Mouse (Mus musculus): Measurements from ENCODE around the gene Fbxo10. TPM values are rescaled to one million over a fixed set of nuclear protein-coding genes. Genes with fewer than 3 reads are reported as not detected.
A peak's percentile ranks its signal among the peaks of the same experiment; 100 is the strongest.

Gene Fbxo10
- 16.1 and 18.0 TPM in 2 replicates for polyA plus RNA-seq (2016; fragmentation: Nextera tagmentation; extraction: Ambion mirVana)

GRCm38 (mm10) chr4:45084021-45084894 is at the start of gene Fbxo10:
Fbxo10 (minus strand) TSS chr4:45084604.
- peak; percentile 95 for ATAC-seq (ENCODE audit: low FRiP score)

DNA sequence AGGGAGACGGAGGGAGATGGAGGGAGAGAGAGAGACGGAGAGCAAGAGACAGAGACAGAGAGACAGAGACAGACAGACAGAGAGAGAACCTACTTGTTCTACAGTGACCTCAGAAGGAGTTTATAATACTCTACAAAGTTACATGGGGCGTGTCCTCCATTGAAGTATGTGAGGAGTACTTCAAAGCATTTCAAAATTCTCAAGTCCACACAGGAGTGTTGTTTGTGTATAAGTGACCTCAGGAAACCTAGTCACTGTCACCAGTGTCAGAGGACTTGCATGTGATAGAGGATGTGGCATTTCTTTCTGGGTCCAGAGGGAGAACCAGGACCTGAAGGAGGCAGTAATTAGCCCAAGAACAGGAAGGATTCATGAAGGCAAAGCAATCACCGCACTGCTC is 46.6 kb upstream of the Fbxo10 start:
- Histone ChIP-seq H3K9ac (no peak overlapping the region), H3K4me3 (replicated peaks) (no peak overlapping the region), H3K9me3 (no peaks in the 10 kb centered on the region), H3K27me3 (0 out of 2 replicates have a peak, but pooled peaks cover 5% of the 10 kb centered on the region), H3K4me2 (no peak overlapping the region), H3K4me1 (no peaks in the 10 kb centered on the region), H3K36me3 (replicated peaks) (no peaks in the 10 kb centered on the region), H3K27ac (no peak overlapping the region)
- ATAC-seq (ENCODE audit: low FRiP score) = no peak
- 86% methylated on average over 4 of the region's 4 CpGs for WGBS

More at GRCm38 (mm10) chr4:45084021-45084894, at the start of gene Fbxo10:
- Histone ChIP-seq H3K4me1 (peaks cover 12% of the 10 kb centered on the region), H3K27me3 (no peaks in the 10 kb centered on the region), H3K36me3 (replicated peaks) (no peaks in the 10 kb centered on the region), H3K9ac (peak within 1 kb of the TSS; percentile 98), H3K4me3 (replicated peaks) (peak within 1 kb of the TSS; percentile 89), H3K9me3 (no peaks in the 10 kb centered on the region), H3K27ac (peak within 1 kb of the TSS; percentile 86), H3K4me2 (peak within 1 kb of the TSS; percentile 77)
- under 1% methylated on average over 76 of the region's 77 CpGs for WGBS

GRCm38 (mm10) chr4:45121311-45121710 is 36.9 kb upstream of the Fbxo10 start:
- Histone ChIP-seq H3K9ac (no peak overlapping the region), H3K4me2 (no peak overlapping the region), H3K4me1 (no peaks in the 10 kb centered on the region), H3K27ac (no peak overlapping the region), H3K9me3 (no peaks in the 10 kb centered on the region), H3K36me3 (replicated peaks) (no peaks in the 10 kb centered on the region), H3K4me3 (replicated peaks) (no peak overlapping the region), H3K27me3 (no peaks in the 10 kb centered on the region)
- ATAC-seq (ENCODE audit: low FRiP score) = no peak
- WGBS = 87% methylated on average over 11 of the region's 11 CpGs

- Histone ChIP-seq H3K27me3 (no peaks in the 10 kb centered on the region), H3K4me2 (peak overlapping the region; percentile 74), H3K4me3 (replicated peaks) (0 out of 2 replicates have a peak overlapping the region, but pooled peaks have one; percentile 93), H3K36me3 (replicated peaks) (peaks cover 19% of the 10 kb centered on the region), H3K4me1 (peaks cover 13% of the 10 kb centered on the region), H3K9me3 (no peaks in the 10 kb centered on the region), H3K27ac (no peak overlapping the region), H3K9ac (no peak overlapping the region)
- WGBS = 70% methylated on average over 8 of the region's 8 CpGs
- no peak for ATAC-seq (ENCODE audit: low FRiP score)
These were observed 24.2 kb upstream of the Fbxo10 start for GRCm38 (mm10) chr4:45108456-45109110.

GRCm38 (mm10) chr4:45107601-45108277 is 23.3 kb upstream of the Fbxo10 start, which contains the start of gene Tomm5:
Tomm5 (minus strand) TSS chr4:45108114.
- peak within 1 kb of the TSS; percentile 97 for H3K9ac ChIP-seq
- H3K4me2 ChIP-seq = peak within 1 kb of the TSS; percentile 74
- H3K4me3 ChIP-seq (replicated peaks) = peak within 1 kb of the TSS; percentile 93
- H3K27ac ChIP-seq = no peak within 1 kb of the TSS
- H3K9me3 ChIP-seq = no peaks in the 10 kb centered on the region
- WGBS = under 1% methylated on average over 39 of the region's 39 CpGs
- peaks cover 23% of the 10 kb centered on the region for H3K36me3 ChIP-seq (replicated peaks)
- no peaks in the 10 kb centered on the region for H3K27me3 ChIP-seq
- H3K4me1 ChIP-seq = peaks cover 13% of the 10 kb centered on the region
- peak; percentile 95 for ATAC-seq (ENCODE audit: low FRiP score)

DNA sequence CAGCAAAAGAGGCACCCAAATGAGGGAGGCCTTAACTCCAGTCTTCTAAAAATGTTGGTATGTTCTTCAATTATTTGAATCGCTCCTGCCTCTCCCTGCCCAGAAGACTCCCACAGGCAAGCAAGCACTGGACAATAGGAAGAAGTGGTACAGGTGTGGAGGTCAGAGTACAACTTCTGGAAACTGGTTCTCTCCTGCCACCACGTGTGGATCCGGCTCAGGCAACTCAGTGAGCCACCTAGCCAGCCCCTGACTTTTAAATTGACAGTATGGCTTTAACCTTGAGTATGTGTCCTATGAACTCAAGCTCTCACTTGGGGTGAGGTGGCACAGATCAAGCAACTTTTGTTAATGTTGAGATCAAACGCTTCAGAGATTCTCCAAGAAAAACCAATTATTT is 22.7 kb upstream of the Fbxo10 start:
- Histone ChIP-seq H3K4me3 (replicated peaks) (peak overlapping the region; percentile 93), H3K9ac (peak overlapping the region; percentile 97), H3K36me3 (replicated peaks) (peaks cover 29% of the 10 kb centered on the region), H3K9me3 (no peaks in the 10 kb centered on the region), H3K4me1 (peaks cover 13% of the 10 kb centered on the region), H3K27me3 (no peaks in the 10 kb centered on the region), H3K27ac (no peak overlapping the region), H3K4me2 (peak overlapping the region; percentile 74)
- WGBS = 4% methylated on average over 4 of the region's 4 CpGs
- no peak for ATAC-seq (ENCODE audit: low FRiP score)

GRCm38 (mm10) chr4:45106409-45106808 is 22.0 kb upstream of the Fbxo10 start:
- ATAC-seq (ENCODE audit: low FRiP score) = no peak

DNA sequence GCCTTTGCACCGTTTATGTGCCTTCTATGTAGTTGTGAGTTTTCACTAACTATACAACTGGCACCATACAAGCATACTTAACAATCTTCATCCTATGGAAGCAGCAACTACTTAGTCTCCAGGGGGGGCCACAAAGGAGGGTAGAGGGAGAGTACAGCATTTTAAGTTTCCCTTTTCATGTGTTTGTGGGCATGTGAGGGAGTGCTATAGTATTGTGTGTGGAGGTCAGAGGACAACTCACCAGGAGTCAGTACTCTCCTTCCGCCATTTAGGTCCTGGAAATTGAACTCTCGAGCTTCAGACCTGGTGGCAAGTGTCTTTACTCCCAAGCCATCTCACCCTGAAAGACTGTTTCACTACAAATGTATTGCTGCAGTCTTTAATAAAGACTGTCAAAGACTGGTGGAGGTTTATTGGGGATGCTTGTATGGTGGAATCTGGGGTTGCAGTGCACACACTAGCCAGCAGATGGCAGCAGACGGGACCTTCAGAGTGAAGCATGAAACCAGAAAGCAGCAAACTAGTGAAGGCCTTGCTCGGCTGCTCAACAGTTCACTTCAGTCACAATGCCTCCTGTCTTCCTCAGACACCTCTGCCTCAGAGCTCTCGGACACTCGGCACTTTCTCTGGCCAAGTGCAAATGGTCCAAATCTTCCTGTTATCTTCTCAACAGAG is 12.9 kb upstream of the Fbxo10 start:
- H3K4me1 ChIP-seq = no peaks in the 10 kb centered on the region
- H3K36me3 ChIP-seq (replicated peaks) = peaks cover 3% of the 10 kb centered on the region
- no peaks in the 10 kb centered on the region for H3K9me3 ChIP-seq
- no peak for ATAC-seq (ENCODE audit: low FRiP score)
- no peak overlapping the region for H3K27ac ChIP-seq
- no peaks in the 10 kb centered on the region for H3K27me3 ChIP-seq
- WGBS = 23% methylated on average over 7 of the region's 7 CpGs
- no peak overlapping the region for H3K4me3 ChIP-seq (replicated peaks)
- no peak overlapping the region for H3K4me2 ChIP-seq
- H3K9ac ChIP-seq = no peak overlapping the region

More at GRCm38 (mm10) chr4:45106409-45106808, 22.0 kb upstream of the Fbxo10 start:
- peaks cover 30% of the 10 kb centered on the region for H3K36me3 ChIP-seq (replicated peaks)
- 0 out of 2 replicates have a peak overlapping the region, but pooled peaks have one; percentile 74 for H3K4me2 ChIP-seq
- H3K27ac ChIP-seq = no peak overlapping the region
- no peaks in the 10 kb centered on the region for H3K9me3 ChIP-seq
- WGBS = 72% methylated on average over 5 of the region's 5 CpGs
- no peak overlapping the region for H3K9ac ChIP-seq
- no peaks in the 10 kb centered on the region for H3K27me3 ChIP-seq
- peaks cover 13% of the 10 kb centered on the region for H3K4me1 ChIP-seq
- H3K4me3 ChIP-seq (replicated peaks) = no peak overlapping the region

DNA sequence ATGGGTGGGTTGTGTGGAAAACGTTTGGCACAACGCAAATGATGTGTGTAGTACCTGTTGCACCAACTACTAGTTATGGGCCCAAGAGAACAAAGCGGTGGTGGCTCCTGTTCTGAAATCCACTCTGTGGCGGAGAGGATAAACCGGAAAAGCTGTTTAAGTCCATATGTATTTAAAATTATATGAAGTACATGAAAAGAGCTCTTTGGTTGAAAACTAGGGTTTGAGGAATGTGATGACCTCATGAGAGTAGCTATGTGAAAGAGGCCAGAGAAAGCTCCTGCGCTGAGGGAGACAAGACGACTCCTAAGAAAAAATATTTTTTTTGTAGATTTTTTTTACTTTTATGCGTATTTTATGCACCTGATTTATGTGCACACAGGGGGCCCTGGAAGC is 489 bp upstream of the Fbxo10 start:
- H3K9me3 ChIP-seq = no peaks in the 10 kb centered on the region
- WGBS = 45% methylated on average over 8 of the region's 8 CpGs
- H3K9ac ChIP-seq = peak overlapping the region; percentile 98; the same call in 1 of the 2 replicates
- no peaks in the 10 kb centered on the region for H3K27me3 ChIP-seq
- peak; percentile 13; the same call in 1 of the 2 replicates for ATAC-seq (ENCODE audit: low FRiP score)
- no peaks in the 10 kb centered on the region for H3K36me3 ChIP-seq (replicated peaks)
- H3K4me1 ChIP-seq = peaks cover 12% of the 10 kb centered on the region
- peak overlapping the region; percentile 77 for H3K4me2 ChIP-seq
- 0 out of 2 replicates have a peak overlapping the region, but pooled peaks have one; percentile 26 for H3K27ac ChIP-seq
- H3K4me3 ChIP-seq (replicated peaks) = peak overlapping the region; percentile 89

DNA sequence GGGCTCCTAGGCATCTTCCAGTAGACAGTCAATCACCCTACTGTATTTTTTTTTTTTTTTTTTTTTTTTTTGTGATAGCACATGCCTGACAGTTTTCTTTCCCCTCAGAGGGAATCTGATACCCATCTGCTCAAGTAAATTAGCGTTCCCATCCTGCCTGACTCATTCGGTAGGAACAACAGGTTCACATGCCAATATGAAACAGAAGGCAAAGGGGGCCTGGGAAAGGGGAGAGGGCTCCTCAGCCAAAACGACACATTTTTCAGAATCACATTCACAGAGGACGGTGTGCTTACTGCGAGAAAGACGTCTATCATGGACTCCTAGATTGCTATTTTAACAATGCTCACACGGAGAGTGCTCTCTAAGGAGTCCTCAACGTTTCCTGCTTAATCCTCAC is 917 bp downstream of the Fbxo10 start:
- H3K27me3 ChIP-seq = no peaks in the 10 kb centered on the region
- H3K4me1 ChIP-seq = peaks cover 12% of the 10 kb centered on the region
- WGBS = under 1% methylated on average over 8 of the region's 8 CpGs
- no peaks in the 10 kb centered on the region for H3K9me3 ChIP-seq
- H3K36me3 ChIP-seq (replicated peaks) = peaks cover 6% of the 10 kb centered on the region; the same call in 1 of the 2 replicates
- no peak for ATAC-seq (ENCODE audit: low FRiP score)
- peak overlapping the region; percentile 98; the same call in 1 of the 2 replicates for H3K9ac ChIP-seq
- H3K4me3 ChIP-seq (replicated peaks) = peak overlapping the region; percentile 89
- H3K4me2 ChIP-seq = peak overlapping the region; percentile 77
- H3K27ac ChIP-seq = 0 out of 2 replicates have a peak overlapping the region, but pooled peaks have one; percentile 31

DNA sequence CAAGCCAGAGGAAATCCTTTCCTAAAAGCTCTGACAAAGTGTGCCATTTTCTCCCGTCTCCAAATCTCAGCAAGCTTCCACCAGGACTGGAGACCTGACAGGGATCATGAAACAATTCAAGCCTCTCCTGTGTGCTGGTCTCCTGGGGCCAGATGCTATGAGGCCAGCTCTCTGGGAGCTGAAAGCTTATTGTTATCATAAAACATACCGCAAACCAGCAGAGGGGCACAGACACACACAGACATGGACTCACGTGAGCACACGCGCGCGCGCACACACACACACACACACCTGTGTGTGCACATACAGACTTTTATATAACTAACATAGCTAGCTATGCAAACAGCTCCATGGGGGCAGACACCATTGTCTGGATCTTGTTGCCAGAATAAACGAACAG is 1.5 kb downstream of the Fbxo10 start:
- no peaks in the 10 kb centered on the region for H3K9me3 ChIP-seq
- H3K27ac ChIP-seq = 0 out of 2 replicates have a peak overlapping the region, but pooled peaks have one; percentile 31
- no peak overlapping the region for H3K9ac ChIP-seq
- no peak for ATAC-seq (ENCODE audit: low FRiP score)
- H3K4me1 ChIP-seq = peaks cover 12% of the 10 kb centered on the region
- 64% methylated on average over 9 of the region's 9 CpGs for WGBS
- H3K27me3 ChIP-seq = no peaks in the 10 kb centered on the region
- H3K4me3 ChIP-seq (replicated peaks) = peak overlapping the region; percentile 89
- H3K4me2 ChIP-seq = peak overlapping the region; percentile 77
- peaks cover 8% of the 10 kb centered on the region; the same call in 1 of the 2 replicates for H3K36me3 ChIP-seq (replicated peaks)

All from forebrain, embryonic 12.5 days (tissue).